Mouse (Mus musculus): Measurements from ENCODE around the gene Wnk2.

The Wnk2 gene

DNA sequence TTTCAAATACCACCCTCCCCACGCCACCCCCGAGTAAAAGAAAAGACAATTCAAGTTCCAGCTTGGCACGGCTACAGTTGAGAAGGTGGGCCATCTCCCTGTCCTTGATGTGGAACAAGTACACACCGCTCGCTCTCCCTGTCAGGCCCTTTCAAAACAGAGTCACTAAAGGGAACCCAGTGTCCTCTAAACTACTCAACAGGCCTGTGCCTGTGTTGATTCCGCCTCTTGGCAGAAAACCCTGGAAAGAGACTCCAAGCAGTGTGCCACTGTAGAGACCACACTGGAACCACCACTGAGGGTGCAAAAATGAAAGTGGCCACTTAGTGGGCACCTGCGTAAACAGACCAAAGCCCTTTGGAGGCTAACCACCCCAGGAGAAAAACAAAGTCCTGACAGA lies 4.5 kb downstream of the Wnk2 start:
- DNase-seq (ENCODE audit: low spot score in 2 of 2) = no peak

GRCm38 (mm10) chr13:49142396-49142795 lies 5.4 kb downstream of the Wnk2 start:
- DNase-seq (ENCODE audit: low spot score in 2 of 2) = no peak

DNA sequence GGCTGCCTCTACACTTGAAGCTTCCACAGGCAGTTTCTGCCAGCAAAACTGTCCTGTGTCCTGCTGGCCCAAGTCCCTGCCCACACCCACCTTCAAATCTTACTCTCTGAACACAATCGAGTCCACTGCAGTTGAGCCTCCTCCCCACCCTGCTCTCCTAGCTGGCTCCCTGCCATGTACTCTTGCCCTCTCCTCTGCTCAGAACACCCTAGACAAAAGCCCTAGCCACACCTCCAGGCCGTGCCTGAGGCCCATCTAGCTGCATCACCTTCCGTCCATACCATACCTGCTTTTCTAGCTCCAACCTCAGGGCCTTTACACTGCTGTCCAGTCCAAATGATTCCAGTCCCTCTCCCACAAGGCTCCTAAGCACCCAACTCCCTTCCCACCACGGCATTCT lies 7.2 kb downstream of the Wnk2 start:
- DNase-seq (ENCODE audit: low spot score in 2 of 2) = no peak

DNA sequence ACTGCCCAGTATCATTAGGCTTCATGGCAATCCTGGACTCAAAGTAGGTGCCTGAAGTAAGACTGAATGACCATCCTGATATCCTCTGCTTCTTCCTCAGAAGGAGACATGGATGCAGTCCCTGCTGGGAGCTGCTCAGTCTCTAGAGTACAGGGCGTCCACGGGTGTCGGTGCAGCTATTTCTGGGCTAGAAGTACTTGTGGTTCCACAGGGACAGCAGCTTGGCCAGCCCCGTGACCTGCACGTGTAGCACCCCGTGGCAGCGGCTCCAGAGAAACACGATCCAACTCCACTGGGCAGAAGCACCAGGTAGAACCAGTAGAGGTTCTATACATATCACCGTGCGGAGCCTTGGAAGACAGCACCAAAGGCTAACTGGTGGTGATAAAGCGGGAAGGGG lies 13.3 kb downstream of the Wnk2 start:
- no peak for DNase-seq (ENCODE audit: low spot score in 2 of 2)

DNA sequence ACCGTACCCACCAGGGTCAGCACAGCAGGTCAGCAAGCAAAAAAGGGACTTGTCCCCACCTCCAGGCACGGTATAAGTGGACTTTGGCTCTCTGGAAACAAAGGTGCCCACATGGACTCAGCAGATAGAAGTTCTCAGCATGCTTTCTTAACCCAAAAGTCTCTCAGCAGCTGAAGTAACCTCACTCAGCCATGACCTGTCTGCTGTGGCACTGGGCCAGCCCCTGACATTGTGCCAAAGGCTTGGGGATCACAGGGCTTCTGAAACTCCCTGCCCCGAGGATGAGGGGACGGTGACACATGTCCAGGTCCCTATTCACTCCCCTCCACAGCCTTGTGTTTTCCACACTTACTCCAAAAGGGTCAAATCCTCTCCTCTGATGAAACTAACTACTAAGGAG lies 14.7 kb downstream of the Wnk2 start:
- DNase-seq (ENCODE audit: low spot score in 2 of 2) = no peak

DNA sequence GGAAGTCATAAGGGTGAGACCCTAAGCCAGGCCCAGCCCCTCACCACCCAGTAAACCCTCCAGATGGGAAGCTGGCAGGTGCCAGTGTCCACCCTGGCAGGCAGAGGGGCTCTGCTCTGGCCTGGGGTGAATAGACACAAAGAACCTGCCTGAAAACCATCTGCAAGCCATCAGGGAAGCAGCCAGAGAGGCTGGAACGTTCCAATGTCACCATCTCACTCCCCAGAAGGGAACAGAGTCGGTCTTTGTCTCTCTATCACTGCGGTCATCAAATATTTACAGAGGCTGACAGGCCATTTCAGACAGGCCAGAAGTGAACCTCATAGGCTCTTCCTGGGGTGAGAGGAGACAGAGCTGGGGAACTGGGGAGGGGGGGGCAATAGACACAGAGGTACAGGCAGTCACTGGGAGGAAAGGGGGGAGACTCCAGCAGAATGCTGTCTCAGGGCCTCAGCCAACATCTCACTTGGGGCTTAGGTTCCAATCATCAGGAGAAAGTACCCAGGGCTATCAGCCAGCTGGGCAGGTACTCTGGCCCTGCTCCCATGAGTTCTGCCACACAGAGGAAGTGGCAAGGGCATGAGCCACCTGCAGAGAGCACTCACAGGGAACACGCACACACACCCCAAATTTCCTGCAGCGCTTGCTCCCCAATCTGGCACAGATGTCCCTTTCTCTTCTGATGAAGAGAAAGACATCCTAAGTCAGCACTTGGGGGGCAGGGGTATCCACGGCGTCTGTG lies 15.7 kb downstream of the Wnk2 start:
- DNase-seq (ENCODE audit: low spot score in 2 of 2) = no peak

DNA sequence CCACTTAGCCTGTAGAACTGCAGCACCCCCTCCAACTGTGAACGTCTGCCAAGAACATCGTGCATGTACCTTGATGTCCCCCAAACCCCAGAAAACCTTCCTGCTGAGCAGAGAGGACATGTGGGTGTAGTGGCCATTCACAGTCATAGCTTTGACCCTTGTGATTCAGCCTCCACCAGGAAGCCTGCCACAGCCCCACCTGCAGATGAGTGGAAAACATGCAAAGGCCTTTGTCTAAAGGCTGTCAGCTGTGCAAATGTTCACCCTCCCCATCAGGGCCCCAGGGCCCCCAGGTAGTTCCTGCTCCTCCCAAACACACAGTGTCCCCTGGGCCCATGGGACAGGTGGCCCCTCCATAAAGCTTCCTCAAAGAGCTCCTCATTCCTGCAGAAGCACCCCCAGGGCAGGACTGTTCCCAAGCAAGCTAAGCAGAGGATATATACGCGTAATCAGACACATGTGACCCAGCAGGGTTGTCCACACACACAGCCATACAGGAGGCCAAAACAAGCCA lies 16.4 kb downstream of the Wnk2 start:
- no peak for DNase-seq (ENCODE audit: low spot score in 2 of 2)

DNA sequence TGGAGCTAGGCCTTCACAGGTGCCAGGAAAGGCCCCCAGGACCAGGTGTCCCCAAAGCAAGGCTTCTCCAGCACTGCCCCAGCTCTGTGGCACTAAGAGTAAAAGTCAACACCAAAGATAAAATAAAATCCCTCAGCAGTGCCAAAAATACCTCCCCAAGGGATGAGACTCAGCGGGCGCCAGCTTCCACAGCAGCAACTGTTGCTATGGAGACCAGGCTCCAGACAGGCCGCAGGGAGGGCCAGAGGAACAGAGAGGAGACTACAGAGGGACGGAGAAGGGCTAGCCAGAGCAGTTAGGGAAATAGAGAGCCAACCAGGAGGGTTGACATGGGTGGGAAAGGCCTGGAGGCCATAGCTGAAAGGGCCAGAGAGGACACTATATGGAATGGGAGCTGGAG lies 18.0 kb downstream of the Wnk2 start:
- DNase-seq (ENCODE audit: low spot score in 2 of 2) = peak in 1 of 2 experiments; percentile 71

DNA sequence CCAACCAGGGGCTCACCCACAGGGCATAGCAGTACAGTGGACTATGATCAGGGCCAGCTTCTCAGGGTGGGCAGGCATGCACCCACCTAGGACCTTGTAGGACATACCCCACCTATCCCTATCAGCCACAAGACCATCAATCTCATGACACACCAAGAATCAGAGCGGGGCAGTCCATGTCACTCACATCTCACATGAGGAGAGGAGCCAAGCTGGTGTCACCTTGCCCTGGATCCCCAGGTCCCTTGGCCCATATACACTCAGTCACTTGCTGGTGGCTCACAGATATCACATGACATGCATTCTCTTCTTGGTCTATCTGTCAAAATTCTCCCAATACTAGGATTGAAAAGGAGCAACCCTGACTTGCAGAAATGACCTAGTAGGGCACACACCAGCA lies 18.7 kb downstream of the Wnk2 start:
- no peak for DNase-seq (ENCODE audit: low spot score in 2 of 2)

GRCm38 (mm10) chr13:49127844-49128631 lies 19.8 kb downstream of the Wnk2 start:
- peak in 1 of 2 experiments; percentile 50 for DNase-seq (ENCODE audit: low spot score in 2 of 2)

DNA sequence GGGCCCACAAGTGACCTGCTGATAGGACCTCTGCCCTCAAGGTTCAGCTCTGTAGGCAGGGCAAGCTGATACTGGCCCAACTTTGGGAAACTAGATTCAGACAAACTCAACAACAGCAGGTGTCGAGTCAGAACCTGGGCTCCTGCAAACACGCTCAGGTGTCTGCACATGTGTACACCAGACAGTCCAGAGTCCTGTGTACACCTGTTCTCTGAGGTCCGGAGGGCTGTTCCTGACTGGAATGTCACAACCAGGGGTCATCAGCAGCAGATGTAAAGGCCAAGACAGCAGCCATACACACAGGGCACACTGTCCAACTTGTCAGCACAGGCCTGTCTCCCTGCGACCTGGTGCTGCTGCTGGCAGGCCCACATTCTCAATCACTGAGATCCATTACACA lies 25.7 kb downstream of the Wnk2 start:
- no peak for DNase-seq (ENCODE audit: low spot score in 2 of 2)

DNA sequence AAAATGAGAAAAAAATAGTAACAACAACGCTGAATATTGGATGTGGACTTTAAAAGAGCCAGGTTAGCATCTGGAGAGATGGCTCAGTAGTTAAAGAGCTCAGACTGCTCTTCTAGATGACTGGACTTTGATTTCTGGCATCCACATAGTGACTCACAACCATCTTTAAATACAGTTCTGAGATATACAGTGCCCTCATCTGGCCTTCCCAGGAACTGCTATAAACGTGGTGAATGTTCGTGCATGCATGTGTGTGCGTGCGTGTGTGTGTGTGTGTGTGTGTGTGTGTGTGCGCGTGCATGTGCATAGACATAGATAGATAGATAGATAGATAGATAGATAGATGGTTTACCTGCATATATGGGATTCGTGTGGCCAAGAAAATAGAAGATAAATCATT lies 30.3 kb downstream of the Wnk2 start:
- no peak for DNase-seq (ENCODE audit: low spot score in 2 of 2)

- no peak for DNase-seq (ENCODE audit: low spot score in 2 of 2)
Measured at GRCm38 (mm10) chr13:49114921-49115320, 32.9 kb downstream of the Wnk2 start.

DNA sequence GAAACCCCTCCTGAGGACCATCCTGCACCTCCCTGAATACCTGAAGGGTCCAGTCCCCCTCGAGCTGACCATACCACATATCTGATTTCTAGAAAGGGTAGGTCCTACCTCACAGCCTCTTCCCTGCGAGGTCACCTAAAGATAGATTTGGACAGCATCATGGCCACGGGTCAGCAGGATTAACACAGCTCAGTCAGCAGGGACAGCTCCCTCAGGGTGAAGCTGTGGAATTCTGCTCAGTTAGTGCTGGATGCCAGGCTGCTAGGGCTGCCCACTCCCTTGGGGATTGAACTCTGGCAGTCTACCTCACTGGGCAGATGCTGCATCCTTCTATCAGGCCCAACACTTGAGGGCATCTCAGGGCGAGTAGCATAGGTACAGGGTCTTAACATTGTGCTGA lies 33.7 kb downstream of the Wnk2 start:
- no peak for DNase-seq (ENCODE audit: low spot score in 2 of 2)

GRCm38 (mm10) chr13:49113345-49113744 lies 34.5 kb downstream of the Wnk2 start:
- DNase-seq (ENCODE audit: low spot score in 2 of 2) = no peak

GRCm38 (mm10) chr13:49112652-49113051 lies 35.2 kb downstream of the Wnk2 start:
- DNase-seq (ENCODE audit: low spot score in 2 of 2) = no peak

DNA sequence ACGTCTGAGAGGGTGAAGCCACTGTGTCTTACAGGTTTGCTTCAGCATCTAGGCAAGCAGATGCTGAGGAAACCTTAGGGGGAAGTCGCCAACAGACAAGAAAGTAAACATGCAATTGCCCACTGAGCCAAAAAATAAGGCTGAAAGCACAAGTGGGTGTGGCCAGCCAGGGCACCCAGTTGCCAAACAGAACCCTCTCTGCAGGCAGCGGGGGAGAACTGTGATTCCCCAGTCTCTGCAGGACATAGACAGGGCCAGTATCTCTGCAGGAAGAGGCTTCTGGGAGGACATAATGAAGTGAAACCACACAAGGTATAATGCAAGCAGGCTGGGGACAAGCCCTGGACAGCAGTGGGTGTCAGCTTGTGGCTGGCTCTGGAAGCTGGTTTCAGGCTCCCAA lies 38.1 kb downstream of the Wnk2 start:
- no peak for DNase-seq (ENCODE audit: low spot score in 2 of 2)

- DNase-seq (ENCODE audit: low spot score in 2 of 2) = no peak
Measured at GRCm38 (mm10) chr13:49108119-49108846, 39.5 kb downstream of the Wnk2 start.

DNA sequence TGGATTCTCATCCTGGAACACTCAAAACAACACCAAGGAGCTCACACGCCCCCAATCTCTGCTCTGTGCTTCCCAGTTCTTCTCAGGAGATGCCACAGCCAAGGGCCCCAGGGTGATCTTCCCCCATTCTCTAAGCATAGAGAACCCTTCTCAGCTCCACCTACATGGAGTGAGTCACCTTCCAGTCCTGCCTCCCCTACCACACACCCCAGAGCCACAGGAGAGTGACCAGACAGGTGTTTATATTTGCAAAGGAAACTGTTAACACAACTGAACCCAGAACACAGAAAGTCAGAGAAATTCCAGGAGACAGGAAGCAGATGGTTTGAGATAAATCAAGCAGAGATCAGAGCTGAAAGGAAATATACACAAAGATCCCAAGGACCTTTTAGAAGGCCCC lies 43.9 kb downstream of the Wnk2 start:
- DNase-seq (ENCODE audit: low spot score in 2 of 2) = no peak

GRCm38 (mm10) chr13:49103235-49103634 lies 44.6 kb downstream of the Wnk2 start:
- no peak for DNase-seq (ENCODE audit: low spot score in 2 of 2)

DNA sequence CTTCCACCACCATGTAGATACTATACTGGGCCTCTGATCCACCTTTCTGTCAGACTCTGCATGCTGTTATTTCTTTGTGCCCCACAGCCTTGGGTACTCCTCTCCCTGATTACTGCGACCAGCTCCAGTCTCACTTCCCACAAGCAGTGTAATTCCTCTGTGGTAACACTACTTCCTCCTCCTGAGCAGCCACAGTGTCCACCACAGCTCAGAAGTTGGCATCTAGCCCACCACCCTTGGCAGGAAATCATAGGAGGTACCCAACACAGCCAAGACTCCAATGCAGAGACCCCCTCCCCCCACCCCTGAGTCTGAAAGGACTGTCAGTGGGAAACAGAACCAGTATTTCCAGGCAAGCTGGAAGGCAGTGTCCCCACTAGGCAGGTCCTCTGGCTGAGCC lies 47.4 kb downstream of the Wnk2 start:
- DNase-seq (ENCODE audit: low spot score in 2 of 2) = peak; percentile 49 to 53

- DNase-seq (ENCODE audit: low spot score in 2 of 2) = no peak
Measured at GRCm38 (mm10) chr13:49096826-49097225, 51.0 kb downstream of the Wnk2 start.
